Mouse (Mus musculus): ENCODE results near the gene Cenpx. TPM values are rescaled to one million over a fixed set of nuclear protein-coding genes. Genes with fewer than 3 reads are reported as not detected.

The Cenpx gene
- polyA plus RNA-seq, 1 experiment from 2014 or later = 140 TPM

- Histone ChIP-seq H3K4me3 (ENCODE audit: low read depth, low read length) (no peak overlapping the region), H3K27me3 (replicated peaks; ENCODE audit: control insufficient read depth, insufficient read depth, low read length) (no peaks in the 10 kb centered on the region), H3K9ac (ENCODE audit: low read length) (no peak overlapping the region), H3K4me1 (ENCODE audit: control insufficient read depth, insufficient read depth, low read length) (peaks cover 8% of the 10 kb centered on the region; the same call in 1 of the 2 replicates), H3K9me3 (replicated peaks; ENCODE audit: control insufficient read depth, low read length) (no peaks in the 10 kb centered on the region), H3K27ac (ENCODE audit: low read depth, low read length) (no peak overlapping the region), H3K4me2 (ENCODE audit: low read length) (no peak overlapping the region), H3K36me3 (ENCODE audit: control insufficient read depth, insufficient read depth, low read length) (peaks cover 34% of the 10 kb centered on the region)
- 2% methylated on average over 11 of the region's 12 CpGs for WGBS
- peak; percentile 6 for DNase-seq (ENCODE audit: low spot score)
- peak; percentile 36; the same call in 1 of the 2 replicates for ATAC-seq
Observed at GRCm38 (mm10) chr11:120707225-120707624, 6.3 kb downstream of the Cenpx start.

- no peak overlapping the region for H3K4me2 ChIP-seq (ENCODE audit: low read length)
- no peaks in the 10 kb centered on the region for H3K9me3 ChIP-seq (replicated peaks; ENCODE audit: control insufficient read depth, low read length)
- ATAC-seq = no peak
- H3K4me3 ChIP-seq (ENCODE audit: low read depth, low read length) = no peak overlapping the region
- DNase-seq (ENCODE audit: low spot score) = no peak
- H3K36me3 ChIP-seq (ENCODE audit: control insufficient read depth, insufficient read depth, low read length) = peaks cover 37% of the 10 kb centered on the region
- no peak overlapping the region for H3K27ac ChIP-seq (ENCODE audit: low read depth, low read length)
- no peaks in the 10 kb centered on the region for H3K27me3 ChIP-seq (replicated peaks; ENCODE audit: control insufficient read depth, insufficient read depth, low read length)
- H3K4me1 ChIP-seq (ENCODE audit: control insufficient read depth, insufficient read depth, low read length) = peaks cover 8% of the 10 kb centered on the region; the same call in 1 of the 2 replicates
- H3K9ac ChIP-seq (ENCODE audit: low read length) = no peak overlapping the region
- 57% methylated on average over 5 of the region's 5 CpGs for WGBS
Observed at GRCm38 (mm10) chr11:120706120-120706519, 7.4 kb downstream of the Cenpx start.

DNA sequence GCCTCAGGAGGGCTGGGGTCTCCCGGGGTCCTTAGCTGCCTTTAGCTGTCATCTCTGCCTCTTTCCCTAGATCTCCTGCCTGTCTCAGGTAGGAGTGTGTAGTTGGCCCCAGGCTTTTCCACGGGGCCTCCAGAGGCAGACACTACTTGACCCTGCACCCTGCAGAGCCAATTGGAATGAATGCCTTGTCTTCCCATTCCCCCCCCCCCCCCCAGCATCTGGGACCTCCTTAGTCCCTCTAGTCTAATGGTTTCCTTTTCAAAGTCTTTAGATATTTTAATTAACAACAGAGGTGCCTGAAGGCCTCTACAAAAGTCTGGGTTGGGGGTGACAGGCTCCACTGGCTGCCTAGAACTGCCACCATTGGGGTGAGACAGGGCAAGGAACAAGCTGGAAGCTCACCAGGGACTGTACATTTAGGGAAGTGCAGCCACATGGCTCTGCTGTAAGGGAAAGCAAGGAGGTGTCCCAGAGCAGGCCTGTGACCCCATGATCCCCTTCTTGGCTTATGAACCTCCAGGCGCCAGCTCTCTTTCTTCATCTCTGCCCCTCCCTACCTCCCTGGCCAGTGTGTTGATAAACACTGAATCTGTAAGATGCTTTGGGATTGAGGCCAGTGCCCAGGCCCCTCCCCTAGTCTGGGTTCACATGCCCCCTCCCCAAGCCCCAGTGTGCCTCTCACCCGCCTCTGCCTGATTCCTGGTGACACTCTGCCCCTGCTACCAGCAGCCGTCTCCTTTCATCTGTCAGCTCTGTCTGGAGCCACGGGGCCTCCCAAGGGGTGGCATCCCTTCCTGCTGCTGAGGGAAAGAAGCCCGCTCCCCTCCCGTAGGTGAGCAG lies 8.8 kb downstream of the Cenpx start:
- Histone ChIP-seq H3K4me3 (ENCODE audit: low read depth, low read length) (no peak overlapping the region), H3K27ac (ENCODE audit: low read depth, low read length) (no peak overlapping the region), H3K4me2 (ENCODE audit: low read length) (no peak overlapping the region), H3K4me1 (ENCODE audit: control insufficient read depth, insufficient read depth, low read length) (peaks cover 8% of the 10 kb centered on the region; the same call in 1 of the 2 replicates), H3K36me3 (ENCODE audit: control insufficient read depth, insufficient read depth, low read length) (peaks cover 37% of the 10 kb centered on the region), H3K27me3 (replicated peaks; ENCODE audit: control insufficient read depth, insufficient read depth, low read length) (no peaks in the 10 kb centered on the region), H3K9ac (ENCODE audit: low read length) (no peak overlapping the region; the same call in 1 of the 2 replicates), H3K9me3 (replicated peaks; ENCODE audit: control insufficient read depth, low read length) (no peaks in the 10 kb centered on the region)
- WGBS = 19% methylated on average over 8 of the region's 8 CpGs
- ATAC-seq (no peak), DNase-seq (ENCODE audit: low spot score) (no peak)

- Histone ChIP-seq H3K9me3 (replicated peaks; ENCODE audit: control insufficient read depth, low read length) (no peaks in the 10 kb centered on the region), H3K27ac (ENCODE audit: low read depth, low read length) (no peak overlapping the region), H3K36me3 (ENCODE audit: control insufficient read depth, insufficient read depth, low read length) (peaks cover 38% of the 10 kb centered on the region), H3K27me3 (replicated peaks; ENCODE audit: control insufficient read depth, insufficient read depth, low read length) (no peaks in the 10 kb centered on the region), H3K9ac (ENCODE audit: low read length) (no peak overlapping the region; the same call in 1 of the 2 replicates), H3K4me1 (ENCODE audit: control insufficient read depth, insufficient read depth, low read length) (peaks cover 8% of the 10 kb centered on the region; the same call in 1 of the 2 replicates), H3K4me2 (ENCODE audit: low read length) (no peak overlapping the region), H3K4me3 (ENCODE audit: low read depth, low read length) (no peak overlapping the region)
- ATAC-seq (no peak), DNase-seq (ENCODE audit: low spot score) (no peak)
- 43% methylated on average over 15 of the region's 15 CpGs for WGBS
Observed at GRCm38 (mm10) chr11:120703696-120704454, 9.7 kb downstream of the Cenpx start.

DNA sequence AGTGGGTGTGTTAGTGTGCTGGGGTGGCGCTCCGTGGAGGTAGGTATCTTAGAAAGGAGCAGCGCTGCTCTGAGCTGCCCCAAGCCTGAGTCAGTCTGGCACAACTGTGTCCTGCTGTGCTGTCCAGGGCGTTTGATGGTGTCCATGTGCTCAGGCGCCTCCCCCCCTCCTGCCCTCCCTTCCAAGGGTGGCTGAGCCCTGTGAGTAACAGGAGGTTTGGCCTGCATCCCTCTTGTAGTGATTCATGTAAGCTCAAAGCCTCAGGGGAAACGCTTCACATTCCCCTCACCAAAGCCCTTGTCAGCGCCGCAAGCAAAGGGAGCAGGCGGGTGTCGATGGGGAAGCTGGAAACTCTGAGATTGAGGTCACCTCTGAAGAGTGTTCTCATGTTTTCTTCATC lies 15.8 kb downstream of the Cenpx start:
- no peak overlapping the region for H3K4me3 ChIP-seq (ENCODE audit: low read depth, low read length)
- H3K27me3 ChIP-seq (replicated peaks; ENCODE audit: control insufficient read depth, insufficient read depth, low read length) = no peaks in the 10 kb centered on the region
- DNase-seq (ENCODE audit: low spot score) (no peak), ATAC-seq (no peak)
- no peak overlapping the region for H3K27ac ChIP-seq (ENCODE audit: low read depth, low read length)
- H3K9me3 ChIP-seq (replicated peaks; ENCODE audit: control insufficient read depth, low read length) = no peaks in the 10 kb centered on the region
- 67% methylated on average over 10 of the region's 10 CpGs for WGBS
- H3K4me1 ChIP-seq (ENCODE audit: control insufficient read depth, insufficient read depth, low read length) = no peaks in the 10 kb centered on the region
- H3K9ac ChIP-seq (ENCODE audit: low read length) = no peak overlapping the region
- H3K4me2 ChIP-seq (ENCODE audit: low read length) = no peak overlapping the region
- H3K36me3 ChIP-seq (ENCODE audit: control insufficient read depth, insufficient read depth, low read length) = peaks cover 45% of the 10 kb centered on the region

GRCm38 (mm10) chr11:120696568-120696967 lies 17.0 kb downstream of the Cenpx start:
- Histone ChIP-seq H3K9ac (ENCODE audit: low read length) (no peak overlapping the region), H3K4me3 (ENCODE audit: low read depth, low read length) (no peak overlapping the region), H3K27me3 (replicated peaks; ENCODE audit: control insufficient read depth, insufficient read depth, low read length) (no peaks in the 10 kb centered on the region), H3K27ac (ENCODE audit: low read depth, low read length) (no peak overlapping the region), H3K4me1 (ENCODE audit: control insufficient read depth, insufficient read depth, low read length) (no peaks in the 10 kb centered on the region), H3K4me2 (ENCODE audit: low read length) (no peak overlapping the region), H3K9me3 (replicated peaks; ENCODE audit: control insufficient read depth, low read length) (no peaks in the 10 kb centered on the region), H3K36me3 (ENCODE audit: control insufficient read depth, insufficient read depth, low read length) (peaks cover 36% of the 10 kb centered on the region)
- DNase-seq (ENCODE audit: low spot score) = no peak
- no peak for ATAC-seq
- WGBS = 90% methylated on average over 6 of the region's 6 CpGs

GRCm38 (mm10) chr11:120695641-120696040 lies 17.9 kb downstream of the Cenpx start:
- DNase-seq (ENCODE audit: low spot score) (peak; percentile 28), ATAC-seq (no peak)
- Histone ChIP-seq H3K4me3 (ENCODE audit: low read depth, low read length) (no peak overlapping the region), H3K4me1 (ENCODE audit: control insufficient read depth, insufficient read depth, low read length) (no peaks in the 10 kb centered on the region), H3K9ac (ENCODE audit: low read length) (no peak overlapping the region), H3K4me2 (ENCODE audit: low read length) (no peak overlapping the region), H3K27ac (ENCODE audit: low read depth, low read length) (0 out of 2 replicates have a peak overlapping the region, but pooled peaks have one; percentile 29), H3K27me3 (replicated peaks; ENCODE audit: control insufficient read depth, insufficient read depth, low read length) (no peaks in the 10 kb centered on the region), H3K9me3 (replicated peaks; ENCODE audit: control insufficient read depth, low read length) (no peaks in the 10 kb centered on the region), H3K36me3 (ENCODE audit: control insufficient read depth, insufficient read depth, low read length) (peaks cover 30% of the 10 kb centered on the region)
- 45% methylated on average over 12 of the region's 12 CpGs for WGBS

DNA sequence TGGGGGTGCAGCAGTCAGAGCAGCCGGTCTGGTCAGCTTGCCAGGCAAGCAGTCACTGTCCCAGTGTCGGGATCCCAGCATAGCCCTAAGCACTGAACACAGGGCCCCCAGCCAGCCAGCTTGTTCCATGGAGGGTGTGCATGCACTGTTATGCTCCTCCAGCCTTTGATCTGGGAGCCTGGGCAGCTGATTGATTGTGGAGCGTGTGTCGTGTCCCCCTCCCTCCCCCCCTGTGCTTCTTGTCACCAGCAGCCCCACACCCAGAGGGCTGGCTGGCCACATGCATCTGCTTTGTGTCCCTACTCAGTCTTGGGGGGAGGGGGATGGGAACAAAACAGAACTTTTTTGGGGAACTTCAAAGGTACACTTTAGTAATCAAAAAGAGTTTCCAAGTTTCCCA lies 18.4 kb downstream of the Cenpx start:
- H3K9me3 ChIP-seq (replicated peaks; ENCODE audit: control insufficient read depth, low read length) = no peaks in the 10 kb centered on the region
- no peak overlapping the region for H3K4me2 ChIP-seq (ENCODE audit: low read length)
- H3K36me3 ChIP-seq (ENCODE audit: control insufficient read depth, insufficient read depth, low read length) = peaks cover 30% of the 10 kb centered on the region
- H3K9ac ChIP-seq (ENCODE audit: low read length) = no peak overlapping the region
- no peaks in the 10 kb centered on the region for H3K4me1 ChIP-seq (ENCODE audit: control insufficient read depth, insufficient read depth, low read length)
- no peaks in the 10 kb centered on the region for H3K27me3 ChIP-seq (replicated peaks; ENCODE audit: control insufficient read depth, insufficient read depth, low read length)
- ATAC-seq = peak; percentile 68; the same call in 1 of the 2 replicates
- 25% methylated on average over 4 of the region's 4 CpGs for WGBS
- H3K27ac ChIP-seq (ENCODE audit: low read depth, low read length) = no peak overlapping the region
- no peak overlapping the region for H3K4me3 ChIP-seq (ENCODE audit: low read depth, low read length)
- peak; percentile 59 for DNase-seq (ENCODE audit: low spot score)
